Comparison of ENCODE assay signal across 11 mouse cellular contexts in genomic region chr10:42254788-42255187, GRCm38 (mm10).
"Had no signal": no experiment of that assay in that cellular context is flagged by ENCODE, and none has a peak within 500 bp of the region (broad histone marks: within the 10 kb centered on the region; RNA-seq: fewer than 3 reads in every experiment).

No protein-coding gene starts in this region.

- DNase-seq: kidney, adult 18-20 months; kidney, postnatal 10 days; kidney, postnatal 4 days; layer of hippocampus, postnatal 36 days; lung, adult 2 months; lung, postnatal 14 days; right cerebral cortex, postnatal 14 days; thymus, postnatal 4 days had no signal

- H3K9ac ChIP-seq: intestine, embryonic 15.5 days; limb, embryonic 12.5 days; midbrain, embryonic 12.5 days had no signal

- H3K27ac ChIP-seq: intestine, embryonic 15.5 days; limb, embryonic 12.5 days; midbrain, embryonic 12.5 days had no signal

- H3K4me2 ChIP-seq: intestine, embryonic 15.5 days; limb, embryonic 12.5 days; midbrain, embryonic 12.5 days had no signal

- H3K27me3 ChIP-seq: intestine, embryonic 15.5 days; limb, embryonic 12.5 days; midbrain, embryonic 12.5 days had no signal

- H3K9me3 ChIP-seq: intestine, embryonic 15.5 days; limb, embryonic 12.5 days; midbrain, embryonic 12.5 days had no signal

- H3K36me3 ChIP-seq: intestine, embryonic 15.5 days; midbrain, embryonic 12.5 days had no signal

- H3K4me3 ChIP-seq: intestine, embryonic 15.5 days; limb, embryonic 12.5 days; midbrain, embryonic 12.5 days had no signal

- ATAC-seq: intestine, embryonic 15.5 days had no signal
